Mouse (Mus musculus) neural tube, embryonic 10.5 days (tissue): ENCODE measurements at regions not wholly inside any gene's neighbourhood (a gene's known extent, or its start where the extent isn't known, plus 50 kb on each side); places are given as distances from the start of the nearest gene placed in this dataset.

Experiments
- DNase-seq: peaks from one replicate; pipeline ENCODE4 v3.0.0-alpha.2; 2017; ENCODE audit warnings: low spot score; ENCODE audit errors: extremely low spot score

DNA sequence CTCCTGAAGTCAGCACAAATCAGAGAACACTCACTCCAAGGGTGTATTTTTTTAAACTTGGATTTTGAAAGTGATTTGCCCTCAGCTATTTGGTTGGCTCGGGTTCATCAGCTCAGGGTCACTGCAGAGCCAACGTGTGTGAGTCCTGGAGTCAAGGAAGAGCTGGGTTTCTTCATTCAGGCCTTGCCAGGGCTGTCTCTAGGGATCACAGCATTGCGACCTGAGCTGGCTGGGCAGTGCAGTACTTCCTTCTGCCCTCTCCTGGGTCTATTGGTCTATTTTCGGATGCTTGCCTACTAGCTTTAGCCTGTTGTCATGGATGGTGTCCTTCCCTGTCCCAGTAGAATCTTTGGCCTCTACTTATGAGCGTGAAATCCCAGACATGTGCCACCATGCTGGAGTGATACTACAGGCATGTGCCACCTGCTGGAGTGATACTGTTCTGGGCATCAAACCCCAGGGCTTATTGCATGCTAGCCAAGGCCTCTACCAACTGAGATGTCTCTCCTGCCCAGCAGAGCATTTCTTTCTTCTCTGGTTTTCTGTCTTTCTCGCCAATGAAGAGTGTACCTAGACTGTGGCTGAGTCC is 211.7 kb upstream of the Rbfox1 start:
- DNase-seq, result no peak

DNA sequence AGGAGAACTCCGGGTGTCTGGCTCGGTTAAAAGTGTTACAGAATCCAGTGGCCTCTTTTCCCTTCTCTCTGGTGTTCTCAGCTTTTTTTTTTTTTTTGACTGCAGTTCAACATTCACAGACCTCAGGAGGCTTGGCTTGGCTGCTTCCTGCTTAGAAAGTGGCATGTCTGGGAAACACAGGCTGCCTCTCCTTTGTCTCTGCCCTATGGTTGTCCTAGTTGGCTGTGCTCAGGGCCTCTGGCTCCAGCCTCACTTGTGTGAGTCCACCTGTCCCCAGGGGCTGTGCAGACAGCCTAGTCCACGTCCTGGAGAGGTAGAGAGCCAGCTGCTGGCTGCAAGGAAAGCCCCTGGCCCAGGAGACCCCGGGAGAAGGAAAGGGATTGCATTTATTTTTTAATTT is 212.3 kb upstream of the Rbfox1 start:
- no peak for DNase-seq

DNA sequence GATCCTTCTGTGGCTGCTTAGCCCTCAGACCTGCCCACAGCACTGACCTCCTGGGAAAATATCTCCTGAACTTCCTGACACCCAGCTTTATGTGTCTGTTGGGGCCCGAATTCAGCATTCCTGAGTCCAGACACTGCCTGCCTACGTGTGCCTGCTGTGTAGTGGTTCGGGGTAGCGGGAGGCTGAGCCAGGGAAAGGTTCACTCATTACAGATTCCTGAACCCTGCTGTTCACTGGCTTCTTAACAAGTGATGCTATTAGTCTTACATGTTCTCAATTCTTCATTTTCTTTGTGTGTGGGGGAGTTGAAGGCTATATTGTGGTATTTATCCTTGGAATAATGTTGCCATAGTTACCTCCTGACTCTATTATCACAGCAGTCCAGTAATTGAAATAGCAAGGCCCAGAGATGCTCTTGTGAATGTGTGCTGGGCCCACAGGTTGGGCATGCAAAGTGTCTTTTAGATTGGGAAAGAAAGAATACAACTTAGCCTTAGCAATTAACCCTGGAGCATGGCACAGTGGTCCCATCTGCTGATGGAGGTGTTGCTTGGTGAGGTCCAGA is 216.7 kb upstream of the Rbfox1 start:
- DNase-seq, result no peak

DNA sequence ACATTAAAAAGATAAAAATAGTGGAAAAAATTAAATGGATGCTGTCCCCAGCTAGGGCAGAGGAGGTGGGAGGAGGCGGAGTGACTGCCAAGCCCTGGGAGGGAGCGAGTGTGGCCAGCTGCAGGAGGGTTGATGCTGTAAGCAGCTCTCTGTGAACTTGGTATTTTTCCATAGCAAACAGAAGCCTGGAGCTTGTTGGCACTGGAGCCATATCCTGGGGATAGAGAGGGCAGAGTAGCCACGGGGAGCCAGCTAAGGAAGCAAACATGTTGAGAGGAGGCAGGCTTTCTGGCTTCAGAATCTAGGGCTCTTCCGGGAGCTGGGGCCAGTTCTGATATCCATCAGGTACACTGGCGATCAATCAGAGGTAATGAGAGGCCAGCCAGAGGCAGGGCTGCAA is 223.2 kb upstream of the Rbfox1 start:
- no peak for DNase-seq

DNA sequence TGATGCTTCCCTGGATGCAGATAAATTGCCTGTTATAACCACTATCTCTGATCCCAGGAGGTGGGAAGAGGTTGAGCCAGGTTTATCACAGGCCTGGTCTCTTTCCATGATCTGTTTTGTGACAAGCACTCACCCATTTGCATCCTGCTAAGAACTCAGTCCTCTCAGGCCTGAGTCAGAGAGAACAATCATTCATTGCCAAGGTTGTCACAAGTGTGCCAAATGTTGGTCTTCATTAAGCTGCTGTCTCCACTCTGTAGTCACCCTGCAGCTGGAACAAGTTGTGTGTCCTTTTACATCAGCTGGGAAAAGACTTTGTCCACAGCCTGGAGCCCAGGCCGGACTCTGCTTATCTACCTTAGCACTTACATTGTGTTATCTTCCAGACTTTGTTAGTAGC is 233.6 kb upstream of the Rbfox1 start:
- DNase-seq, result no peak

DNA sequence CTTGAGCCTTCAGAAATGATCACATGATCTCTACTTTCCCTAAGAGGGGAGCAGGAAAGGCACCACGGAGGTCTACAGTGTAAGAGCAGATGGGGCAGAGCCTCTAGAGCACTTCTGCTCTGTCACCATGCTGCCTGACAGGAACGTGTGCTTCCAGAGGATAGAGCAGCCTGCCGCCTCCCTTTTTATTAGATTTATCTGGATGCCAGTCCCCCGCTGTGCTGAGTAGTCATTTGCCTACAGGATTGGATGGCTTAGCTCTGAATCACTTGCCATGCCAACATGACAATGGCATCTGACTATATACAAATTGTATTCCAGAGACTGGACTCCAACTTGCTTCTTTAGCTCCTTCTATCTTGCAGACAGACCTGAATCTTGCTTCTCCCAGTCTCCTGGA is 234.2 kb upstream of the Rbfox1 start:
- DNase-seq, result no peak

DNA sequence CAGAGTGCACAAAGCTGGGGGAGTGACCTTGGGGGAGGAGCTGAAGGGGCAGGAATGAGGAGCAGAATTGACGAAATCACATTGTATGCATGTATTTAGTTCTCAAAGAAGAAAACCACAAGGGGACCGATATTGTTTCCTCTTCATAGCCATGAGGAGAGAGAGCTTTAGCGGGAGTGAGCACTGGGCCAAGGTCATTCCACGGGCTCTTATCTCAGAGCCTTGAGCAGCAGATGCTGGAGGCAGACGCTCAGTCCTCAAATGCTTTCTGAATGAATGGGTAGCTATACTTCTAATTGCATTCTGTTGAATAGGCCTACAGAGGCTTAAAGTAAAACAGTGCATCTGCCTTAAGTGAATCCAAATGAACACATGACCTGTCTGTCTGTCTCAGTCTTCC is 245.2 kb upstream of the Rbfox1 start:
- DNase-seq, result no peak

DNA sequence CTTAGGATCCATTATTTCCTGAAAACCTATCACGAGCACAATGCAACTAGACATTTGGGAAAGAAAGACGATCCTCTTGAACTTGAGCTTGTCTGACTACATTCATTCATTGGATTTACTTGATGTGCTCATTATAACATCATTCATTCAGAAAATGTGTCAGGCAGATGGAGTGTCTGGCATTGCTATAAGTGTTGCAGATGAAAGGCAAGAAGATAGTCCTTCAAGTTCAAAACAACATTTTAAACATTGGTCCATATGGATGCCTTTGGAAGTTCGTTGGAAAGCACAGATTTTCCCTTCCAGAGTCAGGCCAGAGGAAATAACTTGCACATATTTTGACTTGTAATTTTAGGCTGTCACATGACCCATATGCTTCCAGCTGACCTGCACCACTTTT is 255.2 kb upstream of the Rbfox1 start:
- no peak for DNase-seq

DNA sequence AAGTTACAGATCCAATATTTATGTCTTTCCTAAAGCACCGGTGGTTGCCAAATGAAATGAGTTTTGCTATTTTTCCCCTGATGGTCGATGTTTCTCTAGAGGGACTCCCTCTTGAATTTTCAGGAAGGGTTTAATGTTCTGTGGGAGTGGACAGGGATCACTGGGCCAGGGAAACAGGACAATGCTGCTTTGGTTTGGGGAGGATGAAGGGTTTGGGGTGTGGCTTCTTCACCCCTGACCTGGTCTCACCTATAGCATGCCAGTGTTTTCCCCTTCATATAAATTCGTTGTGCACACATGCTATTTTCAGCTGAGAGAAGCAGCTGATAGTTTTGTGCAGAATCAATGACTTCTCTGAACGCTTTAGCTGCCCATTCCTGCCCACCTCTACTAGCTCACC is 257.2 kb upstream of the Rbfox1 start:
- DNase-seq, result no peak

DNA sequence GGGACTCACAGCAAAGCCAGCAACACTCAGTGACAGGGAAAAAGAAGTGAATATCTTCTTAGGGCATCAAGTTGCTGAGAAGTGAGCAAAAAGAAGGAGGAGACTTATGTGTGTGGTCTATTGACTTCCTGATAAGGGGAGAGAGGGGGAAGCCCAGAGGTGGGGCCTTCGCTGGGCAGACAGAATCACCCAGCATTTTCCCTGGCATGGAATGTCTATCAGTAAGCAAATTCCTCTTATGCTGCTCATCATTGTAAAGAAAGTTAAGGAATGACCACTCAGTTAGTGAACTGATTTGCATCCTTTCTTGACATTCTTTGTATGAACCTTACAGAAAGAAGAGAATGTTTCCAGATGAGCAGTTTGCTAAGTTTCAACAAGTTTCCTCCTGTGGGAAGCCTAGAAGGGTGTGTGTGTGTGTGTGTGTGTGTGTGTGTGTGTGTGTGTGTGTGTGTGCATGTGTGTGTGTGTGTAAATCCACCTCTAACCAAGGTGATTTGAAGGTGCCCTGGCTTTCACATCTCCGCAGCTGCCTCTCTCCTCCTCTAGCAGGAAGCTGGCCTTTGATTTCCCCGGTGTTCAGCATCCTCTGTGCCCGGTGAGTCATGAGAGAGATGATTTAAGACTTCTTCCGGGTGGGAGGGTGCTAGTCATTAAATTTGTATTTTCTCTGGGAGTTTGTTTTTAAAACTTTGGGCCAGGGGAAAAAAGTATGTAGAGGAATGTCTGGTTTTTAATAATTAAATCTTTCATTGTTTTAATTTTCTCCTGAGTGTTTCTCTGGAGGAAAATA is 257.8 kb upstream of the Rbfox1 start:
- DNase-seq, result no peak

DNA sequence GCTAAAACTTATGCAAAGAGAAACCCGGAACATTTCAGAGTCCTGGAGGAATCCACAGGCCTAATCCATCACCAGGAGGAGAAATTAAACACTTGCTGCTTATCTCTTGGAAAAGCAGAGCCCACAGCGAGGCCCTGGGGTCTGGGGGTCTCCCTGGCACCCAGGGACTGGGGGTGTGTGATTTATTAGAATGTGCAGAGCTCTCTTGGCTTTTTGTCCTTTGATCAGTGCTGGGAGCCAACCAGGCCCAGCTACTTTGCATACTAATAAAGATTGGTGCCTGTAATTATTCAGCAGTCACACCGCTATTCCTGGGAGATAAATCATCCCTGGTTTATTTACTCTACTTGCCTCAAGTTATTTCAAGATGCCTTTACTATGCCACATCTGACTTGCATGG is 260.0 kb upstream of the Rbfox1 start:
- DNase-seq, result no peak

DNA sequence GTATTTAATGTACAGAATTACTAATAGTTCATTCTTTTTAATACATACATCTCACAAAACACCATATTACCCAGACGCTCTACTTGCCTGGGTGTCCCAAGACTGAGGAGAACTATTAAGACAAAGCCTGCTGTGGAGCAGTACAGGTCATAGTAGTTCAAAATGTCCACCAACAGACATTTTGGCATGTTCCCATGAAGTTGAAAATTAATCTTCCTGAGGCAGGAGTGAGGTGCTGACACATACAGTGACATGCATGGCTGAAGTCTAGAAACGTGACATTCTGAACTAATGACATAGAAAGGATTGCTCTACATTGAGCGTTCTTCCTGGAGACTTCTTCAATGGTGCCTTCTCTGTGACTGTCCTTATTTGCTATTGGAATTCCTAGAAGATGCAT is 264.6 kb upstream of the Rbfox1 start:
- no peak for DNase-seq

DNA sequence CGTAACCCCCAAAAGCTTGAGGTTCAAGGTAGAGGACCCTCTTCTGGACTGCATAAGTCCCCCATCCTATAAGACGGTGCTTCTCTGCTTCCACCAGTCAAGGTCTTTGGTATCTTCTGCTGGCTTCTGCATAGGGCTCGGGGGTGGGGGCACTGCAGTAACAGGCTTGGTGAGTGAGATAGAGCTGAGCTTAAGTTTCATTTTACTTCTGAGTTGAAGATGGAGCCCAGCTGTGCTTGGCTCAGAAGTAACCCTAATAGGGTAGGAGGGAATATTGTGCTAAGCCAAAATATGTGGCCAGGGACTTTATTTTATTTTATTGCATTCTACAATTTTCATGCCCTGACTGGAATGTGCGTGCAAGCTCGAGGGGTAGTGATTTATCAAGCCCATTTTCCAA is 268.8 kb upstream of the Rbfox1 start:
- no peak for DNase-seq

DNA sequence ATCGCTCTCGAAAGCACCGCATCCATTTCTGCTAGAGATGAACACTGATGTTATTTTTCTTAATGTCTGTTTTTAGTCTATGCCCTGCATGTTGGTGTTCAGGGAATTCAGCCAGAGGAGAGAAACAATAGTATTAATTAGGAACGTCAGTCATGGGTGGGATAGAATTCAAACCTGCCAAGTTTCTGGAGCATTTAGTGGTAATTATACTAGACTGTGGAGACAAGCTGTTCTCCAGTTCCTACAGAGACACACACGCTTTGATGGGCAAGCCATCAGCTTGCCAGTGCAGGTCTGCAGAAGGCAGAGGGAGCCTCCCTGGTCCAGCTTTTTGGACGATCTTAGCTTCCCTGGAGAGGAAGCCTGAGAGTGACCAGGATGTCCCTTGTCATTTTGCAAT is 289.8 kb upstream of the Rbfox1 start:
- no peak for DNase-seq

DNA sequence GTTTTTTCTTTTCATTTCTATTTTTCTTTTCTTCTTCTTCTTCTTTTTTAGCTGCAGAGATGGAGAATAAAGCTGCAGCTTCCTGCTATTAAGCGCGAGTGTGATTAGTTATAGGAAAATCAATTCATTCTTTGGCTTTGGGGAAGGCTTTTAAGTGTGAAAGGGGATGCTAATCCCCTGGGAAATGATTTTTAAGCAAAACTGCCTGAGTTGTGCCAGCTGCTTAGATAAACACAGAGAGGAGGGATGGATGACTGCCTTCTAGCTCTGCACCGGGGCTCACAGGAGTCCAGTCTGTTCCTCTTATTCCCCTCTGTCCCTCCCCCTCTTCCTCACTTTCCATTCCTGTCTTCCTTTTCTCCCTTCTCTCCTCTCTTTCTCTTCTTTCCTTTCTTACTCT is 306.8 kb upstream of the Rbfox1 start:
- no peak for DNase-seq

DNA sequence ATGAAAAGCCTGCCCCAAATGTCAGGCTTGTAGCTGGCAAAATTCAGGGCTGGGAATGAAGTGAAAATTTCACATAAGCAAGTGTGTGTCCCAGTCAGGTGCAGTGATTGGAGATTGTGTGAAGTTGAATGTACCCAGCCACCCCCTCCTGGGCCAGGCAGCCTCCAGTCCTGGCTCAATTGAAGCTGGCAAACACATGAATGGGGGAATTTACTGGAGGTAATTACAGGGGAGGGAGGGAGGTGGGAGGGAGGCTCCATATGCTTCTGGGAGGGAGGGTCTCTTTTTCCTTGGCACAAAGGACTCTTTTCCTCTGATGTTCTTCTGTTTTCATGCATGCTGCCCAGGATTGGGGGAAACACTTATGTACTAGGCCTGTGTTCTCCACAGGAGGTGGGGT is 312.4 kb upstream of the Rbfox1 start:
- no peak for DNase-seq

DNA sequence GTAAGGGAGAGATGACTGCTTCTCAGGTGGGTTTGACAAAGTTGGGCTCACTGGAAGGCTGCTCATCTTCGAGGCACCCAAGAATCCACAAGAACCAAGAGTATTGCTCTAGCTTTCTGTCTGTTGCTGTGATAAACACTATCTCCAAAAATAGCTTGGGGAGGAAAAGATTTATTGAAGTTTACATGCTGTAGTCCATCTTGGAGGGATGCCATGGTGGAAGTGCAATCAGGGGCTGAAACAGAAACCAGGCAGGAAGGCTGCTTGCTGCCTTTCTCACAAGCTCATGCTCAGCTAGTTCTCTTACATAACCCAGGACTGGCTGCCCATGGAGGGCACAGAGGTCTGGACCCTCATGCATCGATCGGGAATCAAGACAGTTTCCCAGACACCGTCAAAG is 314.5 kb upstream of the Rbfox1 start:
- DNase-seq, result no peak

DNA sequence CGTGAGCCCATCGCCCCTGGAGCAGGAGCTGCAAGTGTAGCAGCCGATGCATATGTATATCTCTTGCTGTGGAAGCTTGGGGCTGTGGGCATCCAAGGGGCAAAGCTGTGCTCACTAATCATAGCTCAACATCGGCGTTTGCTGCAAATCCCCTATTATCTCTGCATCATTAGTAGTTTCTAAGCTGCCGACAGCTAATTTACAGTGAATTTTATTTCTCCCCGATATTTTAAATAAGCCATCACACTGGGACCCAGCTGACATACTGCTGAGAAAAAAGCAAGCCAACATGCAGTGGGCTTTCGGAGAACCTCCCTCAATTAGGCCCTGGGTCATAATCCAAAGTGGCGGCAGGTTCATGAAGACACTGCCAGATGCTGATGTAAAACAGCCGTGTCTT is 313.3 kb upstream of the Eef2kmt start:
- no peak for DNase-seq

DNA sequence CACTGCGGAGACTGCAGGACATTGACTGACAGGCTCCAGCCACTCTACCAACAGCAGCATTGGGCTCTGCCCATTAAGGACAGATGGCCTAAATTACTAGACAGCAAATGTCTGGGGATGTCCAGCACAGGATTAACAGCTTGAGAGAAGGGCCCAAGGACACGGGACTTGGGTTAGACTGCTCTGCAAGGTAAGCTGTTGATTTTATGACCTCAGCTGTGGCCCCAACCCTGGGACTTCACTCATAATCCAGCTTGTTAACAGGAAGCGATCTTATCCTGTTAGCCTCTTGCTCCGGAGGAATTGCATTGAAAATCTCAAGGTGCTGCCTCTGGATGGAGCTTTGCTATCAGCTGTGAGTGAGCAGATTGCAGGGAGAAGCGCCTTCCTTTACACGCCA is 293.2 kb upstream of the Eef2kmt start:
- no peak for DNase-seq

DNA sequence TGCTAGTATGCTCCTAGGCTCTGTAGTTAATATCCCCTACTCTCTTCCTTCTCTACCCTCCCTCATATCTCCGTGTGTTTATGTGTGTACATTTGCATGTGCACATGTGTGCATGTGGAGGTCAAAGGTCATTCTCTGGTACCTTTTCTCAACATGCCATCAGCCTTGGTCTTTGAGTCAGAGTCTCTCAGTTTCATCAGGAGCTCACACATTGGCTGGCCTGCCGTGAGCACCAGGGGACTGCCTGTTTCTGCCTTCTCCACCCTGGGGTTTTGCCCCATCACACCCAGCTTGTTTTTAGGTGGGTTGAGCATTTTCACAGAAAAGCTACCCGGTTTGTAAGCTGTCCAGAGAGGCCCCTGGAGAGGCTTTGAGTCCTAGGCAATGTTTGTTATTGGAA is 292.8 kb upstream of the Eef2kmt start:
- DNase-seq, result no peak

DNA sequence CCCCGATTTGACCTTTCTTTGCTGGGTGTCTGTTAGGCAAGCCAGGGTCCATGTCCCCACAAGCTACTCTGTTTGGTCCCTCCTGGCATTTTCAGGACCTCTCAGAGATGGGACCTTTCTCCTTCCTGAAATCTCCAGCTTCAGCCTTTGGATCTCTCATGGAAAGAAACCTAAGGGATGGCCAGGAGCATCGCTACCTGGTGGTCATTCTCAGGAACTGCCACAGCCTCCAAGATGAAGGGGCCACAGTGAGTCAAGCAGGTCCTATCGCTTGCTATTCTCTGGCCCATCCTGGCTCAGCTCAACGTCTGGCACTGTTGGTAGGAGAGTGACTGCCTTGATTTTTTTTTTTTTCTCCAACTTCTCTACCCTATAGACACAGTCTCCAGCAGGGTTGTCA is 291.0 kb upstream of the Eef2kmt start:
- no peak for DNase-seq

DNA sequence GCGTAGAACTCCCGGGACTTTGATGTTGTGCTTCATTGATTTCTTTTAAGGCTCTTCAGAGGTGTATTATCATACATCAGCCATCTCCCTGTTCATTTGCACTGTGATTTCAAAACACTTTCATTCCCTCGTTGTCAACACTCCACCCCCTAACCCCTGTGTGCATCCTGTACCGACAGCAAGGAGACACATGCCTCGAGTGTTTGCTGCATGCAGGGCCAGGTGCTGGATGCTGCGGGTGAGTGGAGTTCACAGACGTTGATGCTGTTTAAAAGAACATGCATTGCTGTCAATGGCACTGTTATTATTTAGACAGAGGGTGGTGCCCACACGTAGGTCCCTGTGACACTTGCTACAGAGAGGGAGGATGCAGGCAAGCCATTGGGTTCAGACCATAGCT is 290.0 kb upstream of the Eef2kmt start:
- DNase-seq, result no peak

DNA sequence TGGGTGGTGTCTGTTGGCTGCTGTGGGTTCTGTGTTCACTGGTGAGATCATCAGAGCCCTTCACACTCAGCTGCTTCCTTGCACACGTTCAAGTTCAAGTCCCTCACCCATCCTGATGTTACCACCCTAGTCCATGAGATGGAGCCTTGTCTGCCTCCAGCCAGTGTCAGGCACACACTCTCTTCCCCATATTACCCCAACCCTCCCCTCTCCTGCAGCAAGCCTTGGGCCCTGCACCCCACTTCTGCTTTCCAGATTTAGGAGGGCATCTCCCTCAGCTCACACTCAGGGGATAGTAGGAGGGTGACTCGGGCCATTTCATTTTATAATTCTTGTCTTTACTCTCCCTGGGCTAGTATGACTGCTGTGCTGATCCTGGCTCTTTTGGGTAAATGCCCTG is 288.7 kb upstream of the Eef2kmt start:
- no peak for DNase-seq
